Mouse (Mus musculus) adipocyte (in vitro differentiated cells): ENCODE measurements around the gene Ncbp3.

Experiments used
- DNase-seq: peaks from one replicate; pipeline ENCODE4 v3.0.0-alpha.2; 2016; ENCODE audit warnings: low spot score

Ncbp3 gene

DNA sequence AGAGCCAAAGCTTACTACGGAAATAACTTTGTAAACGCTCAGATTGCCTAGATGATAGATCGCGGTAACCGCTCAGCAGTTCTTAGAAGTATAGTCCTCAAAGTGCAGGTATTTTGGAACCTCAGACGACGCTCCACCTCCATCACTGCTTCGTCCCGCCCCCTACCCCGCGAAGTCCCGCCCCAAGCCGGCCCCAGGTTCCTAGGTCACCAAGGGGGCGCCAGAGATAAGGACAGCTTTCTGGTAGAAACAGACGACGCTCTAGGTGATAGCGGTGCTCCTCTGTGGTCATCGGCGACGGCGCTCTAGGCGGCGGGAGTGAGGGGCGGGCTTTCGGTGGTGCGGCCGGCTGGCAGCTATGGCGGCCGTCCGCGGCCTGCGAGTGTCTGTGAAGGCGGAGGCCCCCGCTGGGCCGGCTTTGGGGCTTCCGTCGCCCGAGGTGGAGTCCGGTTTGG, at the start of gene Ncbp3:
Gene Ncbp3 (plus strand): TSS at position 242 of the 455 bp plus-strand sequence.
- DNase-seq, result peak; percentile 97

- no peak for DNase-seq
Measured at GRCm38 (mm10) chr11:72998771-72999170, 48.8 kb upstream of the Ncbp3 start, which contains the start of gene P2rx1. Gene P2rx1, plus strand, starts transcription at chr11:72999103.

GRCm38 (mm10) chr11:73001029-73001428, 46.6 kb upstream of the Ncbp3 start:
- DNase-seq, result peak; percentile 81

GRCm38 (mm10) chr11:73006377-73006776, 41.2 kb upstream of the Ncbp3 start:
- peak; percentile 87 for DNase-seq

DNA sequence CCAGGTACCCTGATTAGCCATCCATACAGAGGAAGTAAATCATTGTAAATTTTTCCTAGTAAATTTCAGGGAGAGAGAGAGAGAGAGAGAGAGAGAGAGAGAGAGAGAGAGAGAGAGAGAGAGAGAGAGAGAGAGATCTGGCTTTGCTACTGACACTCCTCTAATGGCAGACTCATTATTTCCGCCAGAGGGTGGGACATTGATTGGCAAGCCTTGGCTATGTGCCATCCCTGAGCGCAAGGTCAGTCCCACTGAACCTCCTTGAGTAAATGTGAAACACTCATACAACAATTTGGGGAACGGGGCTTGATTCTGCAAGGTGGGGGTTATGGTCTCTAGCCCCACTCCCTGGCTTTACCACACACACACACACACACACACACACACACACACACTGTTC, 40.5 kb upstream of the Ncbp3 start:
- DNase-seq, result no peak

GRCm38 (mm10) chr11:73007698-73008481, 39.7 kb upstream of the Ncbp3 start:
- DNase-seq, result peak; percentile 72

- DNase-seq, result no peak
Measured at GRCm38 (mm10) chr11:73008826-73009225, 38.8 kb upstream of the Ncbp3 start.

- DNase-seq, result no peak
Measured at GRCm38 (mm10) chr11:73009531-73010274, 37.9 kb upstream of the Ncbp3 start.

GRCm38 (mm10) chr11:73013981-73014380, 33.6 kb upstream of the Ncbp3 start:
- DNase-seq, result peak; percentile 76

DNA sequence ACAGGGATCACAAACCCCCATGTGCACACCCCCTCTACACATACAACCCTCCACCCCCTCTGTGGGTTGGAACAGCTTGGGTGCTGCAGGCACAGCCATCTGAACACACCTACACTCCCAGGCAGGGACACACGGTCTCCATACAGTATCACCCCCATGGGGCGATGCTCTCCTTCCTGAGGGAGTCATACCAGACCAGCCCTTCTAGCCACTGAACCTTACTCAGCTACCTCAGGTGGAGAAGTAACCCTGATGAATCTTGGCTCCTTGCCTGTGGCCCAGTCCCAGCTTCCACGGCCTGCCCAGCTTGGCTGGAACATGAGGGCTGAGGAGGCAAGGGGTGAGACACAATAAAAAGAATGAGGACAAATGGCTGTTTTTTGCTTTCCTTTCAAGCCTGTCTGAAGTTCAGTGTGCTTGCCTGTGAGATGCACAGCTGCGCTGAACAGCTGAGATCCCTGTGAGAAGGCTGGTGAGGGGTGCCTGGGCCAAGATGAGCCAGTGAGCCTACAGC, 32.7 kb upstream of the Ncbp3 start:
- peak; percentile 70 for DNase-seq

GRCm38 (mm10) chr11:73015391-73016102, 32.0 kb upstream of the Ncbp3 start:
- peak; percentile 77 for DNase-seq

GRCm38 (mm10) chr11:73016103-73016420, 31.5 kb upstream of the Ncbp3 start:
- no peak for DNase-seq

DNA sequence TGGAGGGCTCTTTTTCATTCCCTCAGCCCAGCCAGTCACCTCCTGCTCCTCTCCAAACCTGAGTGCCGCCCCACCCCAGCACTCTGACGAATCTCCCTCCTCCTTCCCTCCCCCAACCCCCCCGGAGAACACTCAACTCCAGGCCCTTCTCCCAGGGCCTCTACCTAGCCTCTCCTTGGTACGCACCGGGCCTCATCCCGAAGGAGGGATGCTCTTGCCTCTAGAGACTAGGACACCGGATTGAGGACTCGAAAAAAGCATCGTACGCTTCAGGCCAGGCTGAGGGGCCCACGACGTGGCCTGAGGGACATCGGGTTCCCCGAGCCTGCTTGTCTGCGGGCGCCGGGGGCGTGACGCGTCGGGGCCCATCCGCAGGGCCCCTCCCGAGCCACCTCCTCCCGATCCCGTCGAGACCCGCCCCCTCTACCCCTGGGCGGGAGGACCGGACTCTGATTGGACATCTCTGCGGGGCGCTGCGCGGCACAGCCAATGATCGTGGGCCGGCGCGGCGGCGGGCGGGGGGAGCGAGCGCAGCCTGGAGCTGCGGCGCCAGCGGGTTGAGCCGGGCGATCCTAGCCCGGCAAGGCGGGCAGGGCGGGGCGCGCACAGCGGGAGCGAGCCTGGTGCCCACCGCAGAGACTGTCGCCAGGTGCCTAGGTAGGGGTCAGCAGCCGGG, 29.0 kb upstream of the Ncbp3 start, which contains the start of gene Camkk1:
Gene Camkk1 (plus strand): TSS at position 538 of the 676 bp plus-strand sequence.
- DNase-seq, result peak; percentile 79

DNA sequence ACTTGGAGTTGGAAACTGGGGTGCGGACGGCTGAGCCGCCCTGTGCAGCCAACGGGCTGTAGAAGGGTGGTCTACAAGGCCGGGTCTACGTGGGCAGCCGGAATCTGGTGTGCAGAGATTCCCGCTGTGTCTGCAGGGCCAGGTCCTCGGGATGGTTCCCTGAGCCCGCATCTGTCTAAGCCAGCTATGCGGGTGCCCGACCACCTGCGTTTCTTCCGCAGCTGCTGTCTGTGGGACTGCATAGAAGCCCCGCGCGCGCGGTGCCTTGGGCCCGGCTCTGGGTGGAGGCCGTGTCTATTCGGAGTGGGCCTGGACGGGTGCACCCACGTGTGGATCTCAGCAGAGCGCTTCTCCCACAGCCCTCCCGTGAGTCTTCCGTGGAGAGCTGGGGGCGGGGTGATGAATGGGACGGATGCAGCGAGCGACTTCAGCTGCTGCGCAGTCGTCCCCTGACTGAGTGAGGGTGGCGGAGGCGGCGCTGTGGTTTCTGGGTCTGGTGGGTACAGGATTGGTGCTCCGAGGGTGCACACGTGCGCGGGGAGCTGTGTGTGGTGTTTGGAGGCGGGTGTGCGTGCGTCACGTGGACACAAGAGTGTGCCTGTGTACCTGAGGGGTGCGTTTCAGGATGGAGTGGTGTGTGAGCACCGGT, 28.3 kb upstream of the Ncbp3 start:
- no peak for DNase-seq

GRCm38 (mm10) chr11:73020953-73021800, 26.4 kb upstream of the Ncbp3 start:
- DNase-seq, result no peak

DNA sequence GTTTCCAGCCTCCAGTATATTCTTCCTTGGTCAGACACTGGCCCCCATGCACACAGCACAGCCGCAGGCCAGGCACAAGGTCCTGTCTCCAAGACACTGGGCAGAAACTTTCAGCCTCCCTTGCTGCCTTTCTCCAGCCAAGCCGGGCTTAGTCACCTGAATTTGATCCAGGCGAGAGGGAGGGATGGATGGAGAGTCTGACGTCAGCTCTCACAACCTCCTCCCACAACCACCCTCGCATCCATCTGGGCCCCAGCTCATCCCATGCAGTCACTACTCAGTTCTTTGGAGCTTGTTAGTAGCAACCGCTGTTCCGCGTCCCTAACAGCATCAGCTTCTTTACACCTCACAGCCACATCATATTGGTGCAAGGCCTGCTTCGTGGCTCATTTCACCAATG, 24.5 kb upstream of the Ncbp3 start:
- peak; percentile 44 for DNase-seq

GRCm38 (mm10) chr11:73023827-73024226, 23.8 kb upstream of the Ncbp3 start:
- DNase-seq, result no peak

GRCm38 (mm10) chr11:73024236-73024904, 23.2 kb upstream of the Ncbp3 start:
- no peak for DNase-seq

DNA sequence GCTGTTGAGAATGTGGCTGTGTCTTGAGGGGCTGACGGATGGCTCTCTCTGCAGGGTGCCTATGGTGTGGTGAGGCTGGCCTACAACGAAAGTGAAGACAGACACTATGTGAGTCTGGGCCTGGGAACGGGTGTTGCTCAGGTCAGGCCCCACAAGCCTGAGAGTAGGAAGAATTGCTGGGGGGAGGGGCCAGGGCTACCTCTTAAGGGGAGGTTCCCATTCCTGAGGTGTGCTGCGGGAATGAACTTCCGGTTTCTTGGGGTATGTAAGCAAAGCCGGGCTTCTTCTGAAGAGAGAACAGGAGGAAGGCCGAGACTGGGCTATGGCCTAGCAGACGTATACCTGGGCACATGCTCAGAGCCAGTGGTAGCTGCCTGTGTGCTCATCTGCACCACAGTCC, 20.6 kb upstream of the Ncbp3 start:
- DNase-seq, result no peak
